Comparison of ENCODE assay signal across 26 mouse cellular contexts in the genomic region with DNA sequence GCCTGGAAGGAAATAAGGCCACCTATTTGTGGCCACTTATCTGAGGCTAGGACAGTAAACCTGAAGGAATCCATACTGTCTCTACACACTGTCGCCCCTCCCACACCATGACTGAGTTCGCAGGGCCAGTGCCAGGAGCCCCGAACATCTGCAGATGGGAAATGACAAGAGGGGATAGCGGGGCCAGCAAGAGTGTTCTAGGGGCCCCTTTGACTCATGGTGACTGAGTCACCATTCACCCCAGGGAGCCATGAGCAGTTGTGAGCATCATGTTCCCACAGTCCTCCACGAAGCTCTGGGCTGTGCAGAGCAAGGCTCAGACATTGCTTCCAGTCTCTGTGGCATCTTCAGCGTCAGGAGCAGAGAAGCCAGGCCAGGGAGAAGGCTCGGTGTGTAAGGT.
DNase-seq lines count a peak whose midpoint lies in the region; ATAC-seq and TF ChIP-seq lines count a peak whose summit lies in the region.
"Had no signal": no experiment of that assay in that cellular context is flagged by ENCODE, and none has a peak within 500 bp of the region (broad histone marks: within the 10 kb centered on the region; RNA-seq: fewer than 3 reads in every experiment).

No protein-coding gene starts in this region.

- no peaks in the 10 kb centered on the region for H3K79me2 ChIP-seq in heart, adult 2 months (replicated peaks; ENCODE audit: control insufficient read depth, insufficient read depth, low read length)

- no peak for DNase-seq in limb, embryonic 14.5 days (ENCODE audit: low spot score)
- DNase-seq in limb, embryonic 10.5 days (ENCODE audit: low spot score), result no peak
- peak; percentile 42 for DNase-seq in 3134 (ENCODE audit: extremely low read depth, insufficient read length, low spot score)
- peak; percentile 52 for DNase-seq in Muller cell, postnatal 12 days (ENCODE audit: inconsistent ontology term)
- no peak for DNase-seq in adrenal gland, postnatal 10 days
- no peak for DNase-seq in urinary bladder, adult 2 months (ENCODE audit: low spot score)
- DNase-seq in heart, adult 2 months, result no peak
- DNase-seq: adrenal gland, adult 2 months; adrenal gland, postnatal 36 days; cerebellum, adult 11 months; cerebellum, adult 2 months; cerebellum, adult 9-11 months; cerebellum, postnatal 25 days; gastrocnemius, postnatal 25 days; heart, postnatal 14 days; heart, postnatal 4 days had no signal

- no peak overlapping the region for H3K27ac ChIP-seq in limb, embryonic 14.5 days (replicated peaks; ENCODE audit: low read depth, low read length)
- H3K27ac ChIP-seq in limb, embryonic 10.5 days, result no peak overlapping the region
- H3K27ac ChIP-seq in embryonic fibroblast, embryonic 13.5 days (ENCODE audit: insufficient read depth, low read length), result peak overlapping the region; percentile 26
- no peak overlapping the region for H3K27ac ChIP-seq in heart, adult 2 months
- H3K27ac ChIP-seq: embryonic facial prominence, embryonic 12.5 days; embryonic facial prominence, embryonic 15.5 days; forebrain, embryonic 12.5 days; forebrain, embryonic 15.5 days; heart, embryonic 10.5 days; heart, embryonic 13.5 days; hindbrain, embryonic 14.5 days; hindbrain, postnatal 0 days had no signal

- WGBS in limb, embryonic 14.5 days, result 68% methylated on average over 7 of the region's 7 CpGs
- WGBS in limb, embryonic 10.5 days, result 80% methylated on average over 7 of the region's 7 CpGs
- 77% methylated on average over 7 of the region's 7 CpGs for WGBS in heart, adult 2 months

- TF ChIP-seq POLR2A in limb, embryonic 14.5 days (IDR thresholded peaks at IDR 0.05; ENCODE audit: borderline replicate concordance, extremely low read depth, insufficient read depth, insufficient read length), result no peak
- TF ChIP-seq POLR2A in embryonic fibroblast, embryonic 13.5 days (IDR thresholded peaks at IDR 0.05; ENCODE audit: low read depth, low read length), result no peak
- TF ChIP-seq POLR2A in heart, adult 2 months (IDR thresholded peaks at IDR 0.05; ENCODE audit: insufficient read depth, low read depth, low read length), result no peak

- intact Hi-C loops in heart, adult 2 months (cut with DNase I), result no loop called here

- no peaks in the 10 kb centered on the region for H3K9me3 ChIP-seq in limb, embryonic 14.5 days (ENCODE audit: control insufficient read depth, low read length)
- H3K9me3 ChIP-seq in limb, embryonic 10.5 days (replicated peaks), result no peaks in the 10 kb centered on the region
- H3K9me3 ChIP-seq: embryonic facial prominence, embryonic 12.5 days; embryonic facial prominence, embryonic 15.5 days; forebrain, embryonic 12.5 days; forebrain, embryonic 15.5 days; heart, embryonic 10.5 days; heart, embryonic 13.5 days had no signal

- H3K36me3 ChIP-seq in limb, embryonic 14.5 days (ENCODE audit: control insufficient read depth, insufficient read depth, low read length), result no peaks in the 10 kb centered on the region
- no peaks in the 10 kb centered on the region for H3K36me3 ChIP-seq in limb, embryonic 10.5 days
- H3K36me3 ChIP-seq in heart, adult 2 months (ENCODE audit: control insufficient read depth, insufficient read depth, low read length), result no peaks in the 10 kb centered on the region
- H3K36me3 ChIP-seq: embryonic facial prominence, embryonic 12.5 days; embryonic facial prominence, embryonic 15.5 days; forebrain, embryonic 12.5 days; forebrain, embryonic 15.5 days; heart, embryonic 10.5 days; heart, embryonic 13.5 days had no signal

- no peak for ATAC-seq in limb, embryonic 14.5 days (ENCODE audit: low FRiP score, low read depth)
- ATAC-seq: forebrain, embryonic 15.5 days; hindbrain, postnatal 0 days had no signal

- no peak overlapping the region for H3K4me2 ChIP-seq in limb, embryonic 14.5 days (replicated peaks; ENCODE audit: low read depth, low read length, severe bottlenecking)
- H3K4me2 ChIP-seq: embryonic facial prominence, embryonic 12.5 days; embryonic facial prominence, embryonic 15.5 days; forebrain, embryonic 12.5 days; forebrain, embryonic 15.5 days; heart, embryonic 13.5 days; hindbrain, embryonic 14.5 days had no signal

- 0 out of 2 replicates have a peak overlapping the region, but pooled peaks have one; percentile 25 for H3K9ac ChIP-seq in limb, embryonic 14.5 days (ENCODE audit: low read depth, low read length, severe bottlenecking)
- H3K9ac ChIP-seq in heart, adult 2 months (ENCODE audit: low read depth, low read length), result no peak overlapping the region
- H3K9ac ChIP-seq: embryonic facial prominence, embryonic 12.5 days; embryonic facial prominence, embryonic 15.5 days; forebrain, embryonic 12.5 days; forebrain, embryonic 15.5 days; heart, embryonic 13.5 days; hindbrain, embryonic 14.5 days had no signal

- no peak for TF ChIP-seq CTCF in embryonic fibroblast, embryonic 13.5 days (IDR thresholded peaks at IDR 0.05; ENCODE audit: borderline replicate concordance, insufficient read depth, low read length)
- TF ChIP-seq CTCF in heart, adult 2 months (IDR thresholded peaks at IDR 0.05), result no peak

- peaks cover 4% of the 10 kb centered on the region; the same call in 1 of the 2 replicates for H3K4me1 ChIP-seq in limb, embryonic 14.5 days (ENCODE audit: control insufficient read depth, insufficient read depth, low read length)
- peaks cover 23% of the 10 kb centered on the region for H3K4me1 ChIP-seq in limb, embryonic 10.5 days
- H3K4me1 ChIP-seq in embryonic fibroblast, embryonic 13.5 days (ENCODE audit: control insufficient read depth, insufficient read depth, low read length), result peaks cover 30% of the 10 kb centered on the region
- peaks cover 8% of the 10 kb centered on the region for H3K4me1 ChIP-seq in heart, adult 2 months (ENCODE audit: control insufficient read depth, insufficient read depth, low read length)
- H3K4me1 ChIP-seq: embryonic facial prominence, embryonic 12.5 days; forebrain, embryonic 15.5 days had no signal

- H3K4me3 ChIP-seq in limb, embryonic 14.5 days (replicated peaks; ENCODE audit: low read length), result no peak overlapping the region
- H3K4me3 ChIP-seq in limb, embryonic 10.5 days, result no peak overlapping the region
- no peak overlapping the region for H3K4me3 ChIP-seq in embryonic fibroblast, embryonic 13.5 days (ENCODE audit: insufficient read depth, low read length)
- no peak overlapping the region for H3K4me3 ChIP-seq in heart, adult 2 months
- H3K4me3 ChIP-seq: embryonic facial prominence, embryonic 12.5 days; embryonic facial prominence, embryonic 15.5 days; erythroblast, embryonic 14.5 days; forebrain, embryonic 12.5 days; forebrain, embryonic 15.5 days; heart, embryonic 10.5 days; heart, embryonic 13.5 days had no signal

- H3K27me3 ChIP-seq in limb, embryonic 14.5 days (ENCODE audit: control insufficient read depth, insufficient read depth, low read length), result no peaks in the 10 kb centered on the region
- H3K27me3 ChIP-seq in limb, embryonic 10.5 days (ENCODE audit: low read depth, poor library complexity, severe bottlenecking), result peaks cover 24% of the 10 kb centered on the region
- H3K27me3 ChIP-seq in heart, adult 2 months (ENCODE audit: control insufficient read depth, insufficient read depth, low read length), result no peaks in the 10 kb centered on the region
- H3K27me3 ChIP-seq: forebrain, embryonic 12.5 days; forebrain, embryonic 15.5 days had no signal

- no peak for TF ChIP-seq EP300 in heart, adult 2 months (IDR thresholded peaks at IDR 0.05; ENCODE audit: insufficient read depth, low read depth, low read length)

Comparison
In these comparisons a context has a peak if more than half of its experiments do, and no peak if none do; other contexts are left out.
1. DNase-seq: peak in 3134 (single experiment) and Muller cell, postnatal 12 days (single experiment); none in limb, embryonic 14.5 days (single experiment), limb, embryonic 10.5 days (single experiment), adrenal gland, postnatal 10 days (single experiment), urinary bladder, adult 2 months (single experiment) and heart, adult 2 months (0 of 2).